Mouse (Mus musculus) heart, adult 2 months (tissue): ENCODE measurements around the gene Grin2a.

Experiments
- CTCF ChIP-seq: fragments of 200-600 bp; IDR thresholded peaks from 2 replicates; pipeline ENCODE4 v1.8.1; 2022; ENCODE audit warnings: antibody characterized with exemption, mild to moderate bottlenecking, moderate library complexity
- POLR2A ChIP-seq: fragments of 200-500 bp; IDR thresholded peaks from 2 replicates; pipeline ENCODE4 v1.6.1; 2011; ENCODE audit warnings: mild to moderate bottlenecking, low read depth, low read length, control low read depth; ENCODE audit not compliant: insufficient read depth

DNA sequence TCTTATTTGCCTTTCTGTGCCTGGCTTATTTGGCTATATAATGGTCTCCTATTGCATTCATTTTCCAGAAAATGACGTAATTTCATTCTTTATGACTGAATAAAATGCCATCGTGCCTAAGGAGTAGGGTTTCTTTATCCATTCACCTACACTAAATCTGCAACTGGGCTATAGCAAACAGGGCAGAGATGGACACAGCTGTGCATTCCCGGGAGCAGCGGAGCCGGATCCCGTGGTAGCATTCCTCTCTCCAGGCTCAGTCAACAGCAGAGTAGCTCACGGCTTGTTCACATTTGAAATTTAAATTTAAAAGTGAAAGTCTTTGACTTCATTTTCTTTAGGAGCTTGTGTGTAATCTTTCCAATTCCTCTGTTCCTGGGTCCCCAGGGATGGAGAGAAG, 316.6 kb downstream of the Grin2a start:
- TF ChIP-seq CTCF: no peak
- TF ChIP-seq POLR2A: no peak
